Mouse (Mus musculus) spleen, adult 18-20 months (tissue): ENCODE results near the gene Cgref1.
A peak's percentile ranks its signal among the peaks of the same experiment; 100 is the strongest.

Experiments used
- DNase-seq, 2 experiments: peaks; one replicate each; pipeline ENCODE4 v3.0.0; 2022; ENCODE audit warnings: mixed read lengths in 2 of 2

Cgref1 gene

GRCm38 (mm10) chr5:30949654-30950326 lies 4.4 kb upstream of the Cgref1 start:
- peak; percentile 84 to 91 for DNase-seq

- no peak for DNase-seq
Observed at GRCm38 (mm10) chr5:30948620-30949019, 3.2 kb upstream of the Cgref1 start.

- no peak for DNase-seq
Observed at GRCm38 (mm10) chr5:30944344-30944743, 1.0 kb downstream of the Cgref1 start.

GRCm38 (mm10) chr5:30943004-30943403 lies 2.4 kb downstream of the Cgref1 start:
- no peak for DNase-seq

- no peak for DNase-seq
Observed at GRCm38 (mm10) chr5:30934725-30935461, 10.5 kb downstream of the Cgref1 start.

- DNase-seq = no peak
Observed at GRCm38 (mm10) chr5:30933705-30934104, 11.7 kb downstream of the Cgref1 start.

GRCm38 (mm10) chr5:30931378-30931777 lies 14.0 kb downstream of the Cgref1 start:
- no peak for DNase-seq

GRCm38 (mm10) chr5:30930846-30931245 lies 14.5 kb downstream of the Cgref1 start:
- no peak for DNase-seq

- peak in 1 of 2 experiments; percentile 63 for DNase-seq
Observed at GRCm38 (mm10) chr5:30930121-30930520, 15.3 kb downstream of the Cgref1 start.

- DNase-seq = no peak
Observed at GRCm38 (mm10) chr5:30927945-30928529, 17.4 kb downstream of the Cgref1 start.

GRCm38 (mm10) chr5:30926073-30926472 lies 19.3 kb downstream of the Cgref1 start:
- no peak for DNase-seq

GRCm38 (mm10) chr5:30925217-30925616 lies 20.2 kb downstream of the Cgref1 start:
- no peak for DNase-seq

GRCm38 (mm10) chr5:30924614-30925013 lies 20.8 kb downstream of the Cgref1 start:
- no peak for DNase-seq

- no peak for DNase-seq
Observed at GRCm38 (mm10) chr5:30923119-30923518, 22.3 kb downstream of the Cgref1 start.

- DNase-seq = no peak
Observed at GRCm38 (mm10) chr5:30922581-30923041, 22.8 kb downstream of the Cgref1 start.

- peak; percentile 85 to 95 for DNase-seq
Observed at GRCm38 (mm10) chr5:30921256-30922033, 23.9 kb downstream of the Cgref1 start, which contains the start of gene Khk. Gene Khk, plus strand, starts transcription at chr5:30921431.

GRCm38 (mm10) chr5:30920621-30921020 lies 24.8 kb downstream of the Cgref1 start:
- no peak for DNase-seq

- no peak for DNase-seq
Observed at GRCm38 (mm10) chr5:30919831-30920614, 25.4 kb downstream of the Cgref1 start.

- no peak for DNase-seq
Observed at GRCm38 (mm10) chr5:30918691-30919090, 26.7 kb downstream of the Cgref1 start.

- no peak for DNase-seq
Observed at GRCm38 (mm10) chr5:30917891-30918670, 27.3 kb downstream of the Cgref1 start.

GRCm38 (mm10) chr5:30917348-30917747 lies 28.0 kb downstream of the Cgref1 start:
- no peak for DNase-seq
